Mouse (Mus musculus) liver, adult 2 months (tissue): ENCODE results near the gene Aicda.

Experiments
- CTCF ChIP-seq: fragments of 200-500 bp; IDR thresholded peaks from 2 replicates; pipeline ENCODE4 v1.5.1; 2011; ENCODE audit warnings: low read depth, low read length, control low read depth
- POLR2A ChIP-seq: fragments of 200-500 bp; IDR thresholded peaks from 2 replicates; pipeline ENCODE4 v1.6.1; 2011; ENCODE audit warnings: low read length, control low read depth; ENCODE audit not compliant: insufficient read depth; ENCODE audit errors: extremely low read depth

GRCm38 (mm10) chr6:122554102-122554501 lies 501 bp downstream of the Aicda start:
- TF ChIP-seq POLR2A (no peak), CTCF (no peak)
